16 mouse cellular contexts compared by ENCODE assay signal in the genomic region with DNA sequence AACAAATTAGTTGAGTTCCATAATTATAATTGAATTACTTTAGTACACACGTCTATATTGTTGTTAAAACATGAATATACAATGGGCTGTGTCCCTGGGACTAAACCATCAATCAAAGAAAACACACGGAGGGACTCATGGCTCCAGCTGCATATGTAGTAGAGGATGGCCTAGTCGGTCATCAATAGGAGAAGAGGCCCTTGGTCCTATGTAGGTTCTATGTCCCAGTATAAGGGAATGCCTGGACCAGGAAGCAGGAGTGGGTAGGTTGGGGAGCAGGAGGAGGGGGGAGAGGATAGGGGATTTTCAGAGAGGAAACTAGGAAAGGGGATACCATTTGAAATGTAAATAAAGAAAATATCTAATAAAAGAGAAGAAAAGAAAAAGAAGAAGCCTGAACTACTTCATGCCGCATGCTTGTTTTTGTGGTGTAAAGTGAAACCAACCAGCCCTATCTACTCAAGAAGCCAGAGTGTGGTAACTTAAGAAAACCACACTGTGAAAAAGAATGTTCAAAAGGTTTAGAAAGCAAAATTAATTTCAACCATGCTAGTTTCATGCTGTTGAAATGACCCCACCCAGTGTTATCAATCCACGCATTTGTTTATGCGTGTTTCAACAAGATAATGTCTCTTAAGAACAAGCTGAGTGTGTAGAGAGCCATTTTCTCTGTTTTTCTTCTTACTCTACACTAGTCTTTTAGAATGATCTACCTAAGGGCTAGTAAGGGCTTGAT.
DNase-seq lines count a peak whose midpoint lies in the region; ATAC-seq and TF ChIP-seq lines count a peak whose summit lies in the region.
"Had no signal": no experiment of that assay in that cellular context is flagged by ENCODE, and none has a peak within 500 bp of the region (broad histone marks: within the 10 kb centered on the region; RNA-seq: fewer than 3 reads in every experiment).

No protein-coding gene starts in this region.

- H3K27me3 ChIP-seq in liver, embryonic 12.5 days (replicated peaks) = no peaks in the 10 kb centered on the region
- H3K27me3 ChIP-seq: embryonic facial prominence, embryonic 12.5 days; midbrain, embryonic 12.5 days had no signal

- peak; percentile 70 for ATAC-seq in activated CD4-positive, CD25-positive, alpha-beta regulatory T cell, adult 4 months
- ATAC-seq in liver, embryonic 12.5 days = peak; percentile 93
- ATAC-seq in frontal cortex, adult (ENCODE audit: low TSS enrichment) = no peak
- ATAC-seq: forebrain, embryonic 14.5 days; intestine, embryonic 16.5 days had no signal

- peaks cover 34% of the 10 kb centered on the region for H3K4me1 ChIP-seq in liver, embryonic 12.5 days
- H3K4me1 ChIP-seq: embryonic facial prominence, embryonic 12.5 days; midbrain, embryonic 12.5 days had no signal

- no peaks in the 10 kb centered on the region for H3K9me3 ChIP-seq in liver, embryonic 12.5 days (replicated peaks)
- H3K9me3 ChIP-seq: embryonic facial prominence, embryonic 12.5 days; midbrain, embryonic 12.5 days had no signal

- no peak for TF ChIP-seq CTCF in layer of hippocampus, adult 2 months (conservative IDR thresholded peaks at IDR 0.05)

- no peaks in the 10 kb centered on the region for H3K36me3 ChIP-seq in liver, embryonic 12.5 days
- H3K36me3 ChIP-seq: embryonic facial prominence, embryonic 12.5 days; midbrain, embryonic 12.5 days had no signal

- peak overlapping the region; percentile 52 for H3K4me2 ChIP-seq in liver, embryonic 12.5 days
- H3K4me2 ChIP-seq: embryonic facial prominence, embryonic 12.5 days; midbrain, embryonic 12.5 days had no signal

- peak overlapping the region; percentile 72 for H3K27ac ChIP-seq in liver, embryonic 12.5 days
- H3K27ac ChIP-seq in layer of hippocampus, adult 2 months = no peak overlapping the region
- H3K27ac ChIP-seq: embryonic facial prominence, embryonic 12.5 days; midbrain, embryonic 12.5 days had no signal

- H3K4me3 ChIP-seq in liver, embryonic 12.5 days = no peak overlapping the region
- H3K4me3 ChIP-seq in layer of hippocampus, adult 2 months = no peak overlapping the region
- H3K4me3 ChIP-seq: embryonic facial prominence, embryonic 12.5 days; midbrain, embryonic 12.5 days had no signal

- WGBS in liver, embryonic 12.5 days (ENCODE audit: insufficient replicate concordance) = 50% methylated on average over 6 of the region's 6 CpGs

- DNase-seq in lung, postnatal 25 days (ENCODE audit: low spot score) = peak; percentile 23
- no peak for DNase-seq in lung, postnatal 14 days
- DNase-seq in naive thymus-derived CD4-positive, alpha-beta T cell, adult 2 months (ENCODE audit: low read depth) = peak; percentile 72
- DNase-seq in gastrocnemius, postnatal 10 days = no peak
- no peak for DNase-seq in layer of hippocampus, adult 2 months (ENCODE audit: low spot score in 2 of 2)
- DNase-seq: adrenal gland, postnatal 14 days; cerebellum, adult 11-12 months; gastrocnemius, postnatal 14 days; lung, adult 18-20 months had no signal

- H3K9ac ChIP-seq in liver, embryonic 12.5 days = peak overlapping the region; percentile 32; the same call in 1 of the 2 replicates
- H3K9ac ChIP-seq: embryonic facial prominence, embryonic 12.5 days; midbrain, embryonic 12.5 days had no signal

Comparison
In these comparisons a context has a peak if more than half of its experiments do, and no peak if none do; other contexts are left out.
1. DNase-seq: peak in lung, postnatal 25 days (single experiment) and naive thymus-derived CD4-positive, alpha-beta T cell, adult 2 months (single experiment); none in lung, postnatal 14 days (single experiment), gastrocnemius, postnatal 10 days (single experiment) and layer of hippocampus, adult 2 months (0 of 2).